Mouse (Mus musculus) left cerebral cortex, adult 8-10 months (tissue): ENCODE results near the gene Glyr1. TPM values are rescaled to one million over a fixed set of nuclear protein-coding genes. Genes with fewer than 3 reads are reported as not detected.

Experiments used
- DNase-seq, 2 experiments: peaks; one replicate each; pipeline ENCODE4 v3.0.0; 2022; ENCODE audit warnings: low spot score in 2 of 2
- total RNA-seq, 4 experiments: library from RNA; stranded (reverse); gene quantifications; 2 replicates each; pipeline ENCODE4 v1.2.4; 2022

Gene Glyr1
- total RNA-seq, 4 experiments from 2014 or later = 139 to 152 (median 147) TPM

- no peak for DNase-seq
Measured at GRCm38 (mm10) chr16:5012036-5013005, 37.3 kb downstream of the Glyr1 start.

- no peak for DNase-seq
Measured at GRCm38 (mm10) chr16:5011285-5011684, 38.4 kb downstream of the Glyr1 start.

- DNase-seq = no peak
Measured at GRCm38 (mm10) chr16:5010371-5010935, 39.2 kb downstream of the Glyr1 start.

- no peak for DNase-seq
Measured at GRCm38 (mm10) chr16:5008076-5008475, 41.6 kb downstream of the Glyr1 start.

GRCm38 (mm10) chr16:5007492-5007891 lies 42.2 kb downstream of the Glyr1 start:
- no peak for DNase-seq

GRCm38 (mm10) chr16:5007067-5007466 lies 42.6 kb downstream of the Glyr1 start, which contains the start of gene Smim22:
Gene Smim22 (plus strand): TSS chr16:5007288.
- no peak for DNase-seq

- DNase-seq = no peak
Measured at GRCm38 (mm10) chr16:5000611-5001010, 49.1 kb downstream of the Glyr1 start.

- DNase-seq = no peak
Measured at GRCm38 (mm10) chr16:4998984-4999383, 50.7 kb downstream of the Glyr1 start.

GRCm38 (mm10) chr16:4997553-4997952 lies 52.1 kb downstream of the Glyr1 start, which contains the start of gene Sept12:
Gene Sept12 (minus strand): TSS chr16:4997852.
- no peak for DNase-seq

GRCm38 (mm10) chr16:4993276-4993675 lies 56.4 kb downstream of the Glyr1 start:
- no peak for DNase-seq

- no peak for DNase-seq
Measured at GRCm38 (mm10) chr16:4984717-4985116, 64.9 kb downstream of the Glyr1 start.

- no peak for DNase-seq
Measured at GRCm38 (mm10) chr16:4979755-4980380, 69.8 kb downstream of the Glyr1 start.

- DNase-seq = no peak
Measured at GRCm38 (mm10) chr16:4978275-4979051, 71.2 kb downstream of the Glyr1 start.

- DNase-seq = no peak
Measured at GRCm38 (mm10) chr16:4976180-4976579, 73.5 kb downstream of the Glyr1 start.

- DNase-seq = no peak
Measured at GRCm38 (mm10) chr16:4974521-4974920, 75.1 kb downstream of the Glyr1 start.

GRCm38 (mm10) chr16:4971626-4972025 lies 78.0 kb downstream of the Glyr1 start:
- no peak for DNase-seq

- DNase-seq = no peak
Measured at GRCm38 (mm10) chr16:4969055-4969843, 80.4 kb downstream of the Glyr1 start.

- no peak for DNase-seq
Measured at GRCm38 (mm10) chr16:4968426-4968825, 81.2 kb downstream of the Glyr1 start.

- no peak for DNase-seq
Measured at GRCm38 (mm10) chr16:4965392-4966129, 84.1 kb downstream of the Glyr1 start.
